Mouse (Mus musculus) heart, embryonic 15.5 days (tissue): ENCODE measurements around the gene Zfp651. TPM values are rescaled to one million over a fixed set of nuclear protein-coding genes. Genes with fewer than 3 reads are reported as not detected.

Experiments
- ATAC-seq: fragments of 200-750 bp; cut with Nextera tagmentation; replicated peaks from 2 replicates; pipeline ENCODE4 v1.8.0; 2017; ENCODE audit warnings: low read depth, moderate TSS enrichment; ENCODE audit not compliant: insufficient number of reproducible peaks, insufficient read depth, low FRiP score
- H3K27ac ChIP-seq: fragments of 300-500 bp; sonication (generic); 2 replicates; pipeline ENCODE4 v1.5.1; 2015; ENCODE audit warnings: mild to moderate bottlenecking, inconsistent platforms
- H3K27me3 ChIP-seq: fragments of 300-500 bp; sonication (generic); 2 replicates; pipeline ENCODE4 v1.6.1; 2015; ENCODE audit warnings: inconsistent platforms
- H3K36me3 ChIP-seq: fragments of 300-500 bp; sonication (generic); 2 replicates; pipeline ENCODE4 v1.6.1; 2015; ENCODE audit warnings: mild to moderate bottlenecking, inconsistent platforms
- H3K4me1 ChIP-seq: fragments of 300-500 bp; sonication (generic); replicated peaks from 2 replicates; pipeline ENCODE4 v1.6.1; 2015; ENCODE audit warnings: inconsistent platforms
- H3K4me2 ChIP-seq: fragments of 300-500 bp; sonication (generic); 2 replicates; pipeline ENCODE4 v1.6.1; 2015; ENCODE audit warnings: inconsistent platforms, mild to moderate bottlenecking, moderate library complexity
- H3K4me3 ChIP-seq: fragments of 300-500 bp; sonication (generic); 2 replicates; pipeline ENCODE4 v1.5.1; 2015; ENCODE audit warnings: mild to moderate bottlenecking, inconsistent platforms
- H3K9ac ChIP-seq: fragments of 300-500 bp; sonication (generic); 2 replicates; pipeline ENCODE4 v1.6.1; 2015; ENCODE audit warnings: mild to moderate bottlenecking, inconsistent platforms
- H3K9me3 ChIP-seq: fragments of 300-500 bp; sonication (generic); replicated peaks from 2 replicates; pipeline ENCODE4 v1.6.1; 2016; ENCODE audit warnings: inconsistent platforms
- WGBS: fragments of 180-500 bp; shearing (Covaris S2); methylation state at CpG from one replicate; pipeline ENCODE4 v1.1.7; 2015; ENCODE audit warnings: mixed read lengths; 5-methylcytosine and 5-hydroxymethylcytosine counted together
- polyA plus RNA-seq: library from polyadenylated mRNA; unstranded; fragments of >200 nt; fragmentation: Nextera tagmentation; extraction: Ambion mirVana; gene quantifications from 2 replicates; pipeline ENCODE4 v1.2.1, GENCODE M21; 2015

The Zfp651 gene
- polyA plus RNA-seq, 1 experiment from 2014 or later = 18.2 TPM

GRCm38 (mm10) chr9:121763716-121764115, 4.6 kb downstream of the Zfp651 start:
- Histone ChIP-seq H3K9ac (no peak overlapping the region), H3K27me3 (no peaks in the 10 kb centered on the region), H3K9me3 (no peaks in the 10 kb centered on the region), H3K4me3 (no peak overlapping the region), H3K36me3 (peaks cover 59% of the 10 kb centered on the region), H3K27ac (no peak overlapping the region), H3K4me1 (peaks cover 34% of the 10 kb centered on the region), H3K4me2 (no peak overlapping the region)
- no peak for ATAC-seq
- 81% methylated on average over 19 of the region's 19 CpGs for WGBS

- Histone ChIP-seq H3K4me3 (no peak overlapping the region), H3K4me1 (peaks cover 29% of the 10 kb centered on the region), H3K4me2 (no peak overlapping the region), H3K27me3 (no peaks in the 10 kb centered on the region), H3K27ac (no peak overlapping the region), H3K36me3 (peaks cover 63% of the 10 kb centered on the region), H3K9ac (no peak overlapping the region), H3K9me3 (no peaks in the 10 kb centered on the region)
- no peak for ATAC-seq
- WGBS = 80% methylated on average over 16 of the region's 16 CpGs
These were observed 6.2 kb downstream of the Zfp651 start for GRCm38 (mm10) chr9:121765166-121765855.

- Histone ChIP-seq H3K27me3 (peaks cover 10% of the 10 kb centered on the region), H3K9me3 (no peaks in the 10 kb centered on the region), H3K4me1 (peaks cover 21% of the 10 kb centered on the region), H3K4me3 (no peak overlapping the region), H3K36me3 (peaks cover 17% of the 10 kb centered on the region), H3K9ac (no peak overlapping the region), H3K4me2 (no peak overlapping the region), H3K27ac (no peak overlapping the region)
- ATAC-seq = no peak
- WGBS = 49% methylated on average over 5 of the region's 5 CpGs
These were observed 13.3 kb downstream of the Zfp651 start for GRCm38 (mm10) chr9:121772412-121772811.

GRCm38 (mm10) chr9:121775951-121776350, 16.8 kb downstream of the Zfp651 start:
- Histone ChIP-seq H3K27ac (peak overlapping the region; percentile 73), H3K27me3 (peaks cover 41% of the 10 kb centered on the region), H3K4me2 (peak overlapping the region; percentile 75; the same call in 1 of the 2 replicates), H3K9me3 (no peaks in the 10 kb centered on the region), H3K4me1 (peaks cover 34% of the 10 kb centered on the region), H3K36me3 (no peaks in the 10 kb centered on the region), H3K9ac (no peak overlapping the region), H3K4me3 (no peak overlapping the region)
- no peak for ATAC-seq
- WGBS = 69% methylated on average over 10 of the region's 10 CpGs

- Histone ChIP-seq H3K9me3 (no peaks in the 10 kb centered on the region), H3K27ac (peak overlapping the region; percentile 73), H3K9ac (no peak overlapping the region), H3K4me3 (no peak overlapping the region), H3K36me3 (no peaks in the 10 kb centered on the region), H3K27me3 (peaks cover 41% of the 10 kb centered on the region), H3K4me2 (peak overlapping the region; percentile 75), H3K4me1 (peaks cover 34% of the 10 kb centered on the region)
- ATAC-seq = no peak; the same call in 1 of the 2 replicates
- WGBS = 43% methylated on average over 7 of the region's 7 CpGs
These were observed 17.4 kb downstream of the Zfp651 start for GRCm38 (mm10) chr9:121776511-121776910.

GRCm38 (mm10) chr9:121777484-121778065, 18.4 kb downstream of the Zfp651 start, which contains the start of gene Klhl40:
Gene Klhl40 (plus strand): TSS chr9:121777607.
- Histone ChIP-seq H3K4me1 (peaks cover 32% of the 10 kb centered on the region), H3K4me2 (peak within 1 kb of the TSS; percentile 75), H3K27ac (peak within 1 kb of the TSS; percentile 73), H3K9ac (peak within 1 kb of the TSS; percentile 40), H3K27me3 (peaks cover 41% of the 10 kb centered on the region), H3K9me3 (no peaks in the 10 kb centered on the region), H3K36me3 (no peaks in the 10 kb centered on the region), H3K4me3 (peak within 1 kb of the TSS; percentile 40)
- WGBS = 15% methylated on average over 30 of the region's 30 CpGs
- peak; percentile 76 for ATAC-seq

GRCm38 (mm10) chr9:121778066-121778624, 19.0 kb downstream of the Zfp651 start:
- H3K36me3 ChIP-seq = no peaks in the 10 kb centered on the region
- peaks cover 41% of the 10 kb centered on the region for H3K27me3 ChIP-seq
- no peak overlapping the region for H3K27ac ChIP-seq
- peak; percentile 40; the same call in 1 of the 2 replicates for ATAC-seq
- WGBS = 13% methylated on average over 54 of the region's 54 CpGs
- no peaks in the 10 kb centered on the region for H3K9me3 ChIP-seq
- H3K9ac ChIP-seq = peak overlapping the region; percentile 40
- peak overlapping the region; percentile 40 for H3K4me3 ChIP-seq
- peak overlapping the region; percentile 75 for H3K4me2 ChIP-seq
- peaks cover 34% of the 10 kb centered on the region for H3K4me1 ChIP-seq

- Histone ChIP-seq H3K9ac (no peak overlapping the region), H3K27ac (no peak overlapping the region), H3K27me3 (peaks cover 22% of the 10 kb centered on the region), H3K36me3 (no peaks in the 10 kb centered on the region), H3K9me3 (no peaks in the 10 kb centered on the region), H3K4me2 (no peak overlapping the region), H3K4me3 (no peak overlapping the region), H3K4me1 (peaks cover 9% of the 10 kb centered on the region; the same call in 1 of the 2 replicates)
- WGBS = 75% methylated on average over 12 of the region's 12 CpGs
- 0 out of 2 replicates have a peak, but pooled peaks have one; percentile 20 for ATAC-seq
These were observed 25.7 kb downstream of the Zfp651 start for GRCm38 (mm10) chr9:121784801-121785200.

- Histone ChIP-seq H3K4me3 (no peak overlapping the region), H3K9me3 (no peaks in the 10 kb centered on the region), H3K4me2 (no peak overlapping the region), H3K9ac (no peak overlapping the region), H3K27ac (no peak overlapping the region), H3K4me1 (peaks cover 9% of the 10 kb centered on the region; the same call in 1 of the 2 replicates), H3K36me3 (no peaks in the 10 kb centered on the region), H3K27me3 (peaks cover 17% of the 10 kb centered on the region)
- no peak for ATAC-seq
- 83% methylated on average over 8 of the region's 8 CpGs for WGBS
These were observed 26.1 kb downstream of the Zfp651 start for GRCm38 (mm10) chr9:121785261-121785660.

GRCm38 (mm10) chr9:121786359-121786758, 27.2 kb downstream of the Zfp651 start:
- Histone ChIP-seq H3K4me2 (no peak overlapping the region), H3K36me3 (no peaks in the 10 kb centered on the region), H3K4me3 (no peak overlapping the region), H3K9ac (no peak overlapping the region), H3K9me3 (no peaks in the 10 kb centered on the region), H3K27ac (no peak overlapping the region), H3K4me1 (peaks cover 20% of the 10 kb centered on the region), H3K27me3 (peaks cover 15% of the 10 kb centered on the region; the same call in 1 of the 2 replicates)
- 81% methylated on average over 2 of the region's 2 CpGs for WGBS
- ATAC-seq = no peak

GRCm38 (mm10) chr9:121791206-121791605, 32.1 kb downstream of the Zfp651 start:
- Histone ChIP-seq H3K9ac (peak overlapping the region; percentile 47; the same call in 1 of the 2 replicates), H3K9me3 (no peaks in the 10 kb centered on the region), H3K27ac (peak overlapping the region; percentile 89), H3K4me1 (peaks cover 50% of the 10 kb centered on the region), H3K36me3 (no peaks in the 10 kb centered on the region), H3K4me2 (peak overlapping the region; percentile 70), H3K4me3 (peak overlapping the region; percentile 45), H3K27me3 (peaks cover 9% of the 10 kb centered on the region)
- 5% methylated on average over 5 of the region's 5 CpGs for WGBS
- peak; percentile 45 for ATAC-seq
